Mouse (Mus musculus) left cerebral cortex, postnatal 10 days (tissue): Measurements from ENCODE around the gene Vwa3b. TPM values are rescaled to one million over a fixed set of nuclear protein-coding genes. Genes with fewer than 3 reads are reported as not detected.
A peak's percentile ranks its signal among the peaks of the same experiment; 100 is the strongest.
"Not testable (repeated sequence)": the region's sequence is repeated elsewhere in the genome, so short reads cannot be mapped to it uniquely, and the experiment has no call there.

Source experiments
- DNase-seq, 2 experiments: peaks; one replicate each; pipeline ENCODE4 v3.0.0; 2021 to 2022; ENCODE audit warnings: low spot score in 2 of 2, mixed read lengths in 1 of 2; ENCODE audit errors: extremely low spot score in 1 of 2
- intact Hi-C: fragments of 180-260 bp; cut with DNase I; formaldehyde crosslinking; loops from one replicate; pipeline ENCODE4 v1.15.1; 2025
- total RNA-seq, 2 experiments: library from RNA; stranded (reverse); gene quantifications; 2 replicates each; pipeline ENCODE4 v1.2.3; 2021

Gene Vwa3b
- total RNA-seq, 2 experiments from 2014 or later = 3.0 to 4.1 TPM

- no peak for DNase-seq
- intact Hi-C loops = no loop called here
These were observed 21.4 kb upstream of the Vwa3b start for GRCm38 (mm10) chr1:37005036-37005435.

GRCm38 (mm10) chr1:37006529-37006928 lies 19.9 kb upstream of the Vwa3b start:
- DNase-seq, intact Hi-C loops: not testable (repeated sequence)

DNA sequence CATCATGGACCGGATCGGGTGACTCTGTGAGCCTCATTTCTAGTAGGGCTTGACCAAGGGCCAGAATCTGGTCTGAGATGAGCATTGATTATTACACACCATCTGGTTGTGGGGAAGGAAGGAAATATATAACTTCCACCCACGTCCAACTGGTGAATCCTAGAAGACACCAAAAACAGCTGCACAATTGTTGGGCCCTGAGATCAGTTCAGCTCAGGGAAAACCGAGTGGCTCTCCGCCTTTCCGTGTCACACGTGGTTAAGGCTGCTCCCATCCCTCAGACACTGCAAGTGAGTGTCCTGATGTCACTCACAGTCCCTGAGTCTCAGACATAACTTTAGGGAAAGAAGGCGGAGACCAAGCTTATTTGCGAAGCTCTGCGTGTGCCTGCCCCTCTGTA lies 16.5 kb upstream of the Vwa3b start:
- intact Hi-C loops = no loop called here
- no peak for DNase-seq

GRCm38 (mm10) chr1:37011626-37012209 lies 14.7 kb upstream of the Vwa3b start:
- intact Hi-C loops = no loop called here
- no peak for DNase-seq

- no peak for DNase-seq
- intact Hi-C loops = no loop called here
These were observed 13.4 kb upstream of the Vwa3b start for GRCm38 (mm10) chr1:37013006-37013405.

DNA sequence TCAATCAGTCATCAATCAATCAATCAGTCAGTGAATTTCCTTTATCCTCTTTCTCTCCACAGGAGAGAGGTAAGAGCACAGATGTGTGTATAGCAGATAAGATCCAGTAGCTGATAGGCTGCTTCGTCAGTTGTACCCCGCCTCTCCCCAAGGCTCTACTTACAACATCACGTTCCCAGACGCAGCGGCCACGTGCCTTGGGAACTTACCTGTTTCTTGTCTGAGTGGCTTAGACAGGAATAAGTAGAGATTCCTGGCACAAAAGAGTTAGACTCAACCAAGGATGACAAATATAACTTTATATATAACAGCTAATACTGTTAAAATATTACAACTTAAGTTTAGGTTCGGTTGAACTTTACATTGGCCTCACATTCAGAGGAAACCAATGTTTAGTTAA lies 12.7 kb upstream of the Vwa3b start:
- DNase-seq = no peak
- intact Hi-C loops = no loop called here

- intact Hi-C loops = no loop called here
- no peak for DNase-seq
These were observed 7.4 kb upstream of the Vwa3b start for GRCm38 (mm10) chr1:37019017-37019416.

DNA sequence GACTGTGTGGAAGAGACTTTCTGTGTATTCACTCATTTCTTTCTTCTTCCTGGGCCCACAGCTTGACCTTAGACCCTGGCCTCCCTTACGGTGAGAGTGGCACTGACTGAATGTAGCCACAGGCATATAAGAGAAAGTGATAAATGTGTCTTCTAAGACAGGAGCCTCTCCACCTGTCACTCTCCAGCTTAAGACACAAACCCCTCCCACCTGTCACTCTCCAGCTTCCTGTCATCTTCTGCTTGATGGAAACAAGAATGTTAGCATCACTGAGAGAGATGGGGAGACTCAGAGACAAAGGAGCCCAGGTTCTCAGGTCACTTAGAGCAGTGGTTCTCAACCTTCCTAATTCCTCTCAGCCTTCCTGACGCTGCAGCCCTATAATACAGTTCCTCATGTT lies 3.7 kb upstream of the Vwa3b start:
- intact Hi-C loops = no loop called here
- no peak for DNase-seq

DNA sequence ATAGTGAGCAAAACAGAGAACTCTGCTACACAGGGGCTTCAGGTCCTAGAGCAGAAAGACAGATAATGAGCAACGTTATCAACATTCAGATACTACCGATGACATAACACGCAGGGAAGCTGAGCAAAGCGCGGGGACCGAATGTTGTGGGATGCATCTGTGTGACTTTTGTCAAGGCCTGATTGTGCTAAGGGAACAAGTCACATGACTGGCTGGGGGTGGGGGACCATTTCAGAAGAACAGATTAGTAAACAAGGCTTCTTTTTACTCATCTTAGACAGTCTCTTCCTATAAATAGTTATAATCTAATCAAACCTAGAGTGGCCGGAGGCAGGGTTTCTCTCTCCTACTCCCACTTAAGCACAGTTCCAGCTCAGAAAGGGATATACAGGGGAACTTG lies 1.7 kb upstream of the Vwa3b start:
- intact Hi-C loops = no loop called here

DNA sequence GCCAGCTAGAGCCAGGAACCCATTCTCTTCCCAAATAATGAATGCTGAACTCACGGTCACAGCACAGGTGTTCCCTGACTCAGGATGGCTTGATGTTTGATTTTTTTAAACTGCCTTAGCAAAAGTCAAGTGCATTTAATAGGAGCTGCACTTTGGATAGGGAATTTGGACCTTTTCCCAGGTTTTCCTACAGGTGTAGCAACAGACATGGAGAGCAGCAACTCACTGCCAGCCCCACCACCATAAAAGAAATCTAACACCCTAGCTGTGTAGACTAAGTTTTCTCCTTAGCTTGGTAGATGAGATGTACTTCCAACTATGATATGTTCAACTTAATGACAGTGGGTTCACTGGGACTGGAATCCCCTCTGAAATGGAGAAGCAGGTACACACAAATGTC lies 1.0 kb upstream of the Vwa3b start:
- intact Hi-C loops = no loop called here
- no peak for DNase-seq

More for the DNA sequence above, 1.7 kb upstream of the Vwa3b start:
- no peak for DNase-seq

- intact Hi-C loops = no loop called here
- no peak for DNase-seq
These were observed 470 bp downstream of the Vwa3b start for GRCm38 (mm10) chr1:37026866-37027265.

DNA sequence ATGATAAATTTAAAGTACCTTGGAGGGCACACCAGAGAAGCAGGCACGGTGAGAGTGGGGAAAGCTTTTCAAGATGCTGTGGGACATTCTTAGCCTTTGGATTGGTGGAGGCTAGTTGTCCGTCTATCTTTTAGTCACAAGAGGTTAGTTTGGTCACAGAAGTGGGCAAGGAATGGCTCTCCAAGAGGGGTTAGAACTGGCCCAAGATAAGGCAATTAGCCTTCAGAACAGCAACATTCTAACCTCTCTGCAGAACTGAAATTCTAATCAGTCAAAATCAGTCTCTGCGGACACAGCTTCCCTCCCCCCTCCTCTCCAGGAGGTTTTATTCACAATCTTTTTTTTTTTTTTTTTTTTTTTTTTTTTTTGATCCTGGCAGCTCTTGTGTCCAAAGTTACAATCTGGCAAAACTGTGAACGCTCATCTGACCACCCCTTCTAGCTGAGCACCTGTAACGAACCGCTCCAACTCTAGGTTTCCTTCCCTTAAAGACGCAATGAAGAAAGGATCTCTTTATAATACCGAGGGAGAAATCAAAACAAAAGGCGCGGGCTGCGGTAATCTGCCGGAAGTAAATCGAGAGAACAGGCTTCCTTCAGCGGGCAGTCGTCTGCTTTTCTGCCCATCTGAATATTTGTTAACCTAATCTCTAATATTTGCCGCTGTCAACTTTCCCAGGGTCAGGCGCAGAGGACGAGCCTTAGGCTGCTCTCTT lies 2.2 kb downstream of the Vwa3b start:
- intact Hi-C loops = no loop called here
- DNase-seq = no peak

GRCm38 (mm10) chr1:37029154-37029907 lies 2.9 kb downstream of the Vwa3b start:
- peak; percentile 74 to 84 for DNase-seq
- intact Hi-C loops = no loop called here

DNA sequence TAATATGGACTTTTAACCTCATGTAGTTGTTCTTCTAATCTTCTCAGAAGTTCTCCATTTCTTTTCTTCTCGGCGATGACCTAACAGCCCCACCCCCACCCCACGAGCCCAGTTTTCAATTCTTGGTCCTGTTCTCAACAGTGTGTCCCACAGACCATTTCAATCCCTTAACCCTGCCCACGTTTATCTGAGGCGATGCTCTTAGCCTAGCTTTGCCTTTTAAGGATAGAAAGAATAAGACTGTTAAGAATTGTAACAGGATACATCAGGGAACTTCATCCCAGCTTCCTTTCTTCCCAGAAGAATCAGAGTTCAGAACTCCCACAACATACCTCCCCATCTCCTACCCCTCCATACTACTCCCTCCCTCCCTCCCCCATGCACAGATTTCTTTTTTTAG lies 3.5 kb downstream of the Vwa3b start:
- intact Hi-C loops = no loop called here
- no peak for DNase-seq

GRCm38 (mm10) chr1:37030693-37031092 lies 4.3 kb downstream of the Vwa3b start:
- DNase-seq = no peak
- intact Hi-C loops = no loop called here

- intact Hi-C loops = no loop called here
- no peak for DNase-seq
These were observed 9.5 kb downstream of the Vwa3b start for GRCm38 (mm10) chr1:37035879-37036278.

DNA sequence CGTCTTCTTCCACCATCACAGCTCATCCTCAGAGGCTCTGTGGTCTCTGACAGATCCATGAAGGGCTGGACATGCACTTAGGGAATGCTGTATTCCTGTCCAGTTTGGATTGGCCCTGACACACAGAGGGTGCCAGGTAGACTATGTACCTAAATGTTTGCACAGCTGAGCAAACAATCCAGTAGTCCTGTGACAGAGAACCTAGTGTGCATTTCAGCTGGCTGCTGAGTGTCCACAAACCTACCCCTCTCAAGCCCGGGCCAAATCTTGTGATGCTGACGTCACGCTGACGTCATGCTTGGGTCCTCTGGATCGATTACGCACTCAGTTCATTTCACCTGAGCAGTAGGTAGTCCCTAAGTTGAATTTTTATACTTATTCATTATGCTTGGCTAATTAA lies 14.7 kb downstream of the Vwa3b start:
- DNase-seq = no peak
- intact Hi-C loops = no loop called here

DNA sequence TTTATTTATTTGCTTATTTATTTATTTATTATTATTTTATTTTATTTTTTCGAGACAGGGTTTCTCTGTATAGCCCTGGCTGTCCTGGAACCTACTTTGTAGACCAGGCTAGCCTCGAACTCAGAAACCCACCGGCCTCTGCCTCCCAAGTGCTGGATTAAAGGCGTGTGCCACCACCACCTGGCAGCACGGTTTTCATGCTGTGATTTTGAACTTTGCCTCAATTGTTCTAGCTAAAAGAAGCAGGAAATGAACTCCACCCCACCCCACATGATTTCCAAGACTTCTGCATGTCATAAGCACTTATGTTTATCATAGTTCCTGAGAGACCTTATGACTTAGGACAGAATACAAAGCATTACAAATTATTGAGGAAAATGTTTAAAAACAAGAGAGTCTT lies 15.5 kb downstream of the Vwa3b start:
- DNase-seq = no peak
- intact Hi-C loops = no loop called here

DNA sequence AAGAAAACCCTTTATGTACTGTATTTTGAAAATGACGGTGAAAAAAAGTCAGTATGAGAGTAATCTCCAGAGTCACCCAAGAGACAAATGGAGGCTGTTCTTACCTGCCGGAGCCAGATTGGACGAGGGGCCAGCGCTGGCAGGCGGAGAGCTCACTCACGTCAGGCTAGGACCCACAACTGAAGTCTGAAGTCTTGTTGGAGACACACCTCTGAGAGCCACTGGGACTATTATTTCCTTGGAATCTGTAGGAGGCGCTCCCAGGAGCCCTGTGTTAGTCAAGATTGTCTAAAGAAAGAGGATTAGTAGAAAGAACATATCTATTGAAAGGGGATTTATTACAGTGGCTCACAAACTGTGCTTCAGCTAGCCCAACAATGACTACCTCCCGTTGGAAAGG lies 16.4 kb downstream of the Vwa3b start:
- DNase-seq = no peak
- intact Hi-C loops = no loop called here

DNA sequence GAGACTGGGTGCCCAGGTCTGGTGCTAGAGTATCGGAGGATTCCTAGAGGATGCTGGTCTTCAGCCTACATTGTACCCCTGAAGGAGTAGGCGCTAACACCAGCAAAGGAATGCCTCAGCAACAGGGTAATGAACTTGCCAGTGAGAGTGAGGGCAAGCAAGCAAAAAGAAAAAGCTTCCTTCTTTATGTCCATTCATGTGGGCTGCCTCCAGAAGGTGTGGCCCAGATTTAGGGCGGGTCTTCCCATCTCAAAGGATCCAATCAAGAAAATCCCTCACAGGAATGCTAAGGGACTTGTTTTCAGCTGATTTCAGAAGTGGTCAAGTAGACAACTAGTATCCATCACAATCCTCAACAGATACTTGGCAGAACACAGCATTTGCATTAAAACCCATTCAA lies 16.8 kb downstream of the Vwa3b start:
- intact Hi-C loops = no loop called here

More for the DNA sequence above, 16.8 kb downstream of the Vwa3b start:
- DNase-seq = no peak
